Mouse (Mus musculus) cerebellum, adult 8-10 months (tissue): ENCODE results near the gene Cstf3.
"Not testable (repeated sequence)": the region's sequence is repeated elsewhere in the genome, so short reads cannot be mapped to it uniquely, and the experiment has no call there.

Experiments used
- DNase-seq: peaks from one replicate; pipeline ENCODE4 v3.0.0; 2022

Cstf3 gene

DNA sequence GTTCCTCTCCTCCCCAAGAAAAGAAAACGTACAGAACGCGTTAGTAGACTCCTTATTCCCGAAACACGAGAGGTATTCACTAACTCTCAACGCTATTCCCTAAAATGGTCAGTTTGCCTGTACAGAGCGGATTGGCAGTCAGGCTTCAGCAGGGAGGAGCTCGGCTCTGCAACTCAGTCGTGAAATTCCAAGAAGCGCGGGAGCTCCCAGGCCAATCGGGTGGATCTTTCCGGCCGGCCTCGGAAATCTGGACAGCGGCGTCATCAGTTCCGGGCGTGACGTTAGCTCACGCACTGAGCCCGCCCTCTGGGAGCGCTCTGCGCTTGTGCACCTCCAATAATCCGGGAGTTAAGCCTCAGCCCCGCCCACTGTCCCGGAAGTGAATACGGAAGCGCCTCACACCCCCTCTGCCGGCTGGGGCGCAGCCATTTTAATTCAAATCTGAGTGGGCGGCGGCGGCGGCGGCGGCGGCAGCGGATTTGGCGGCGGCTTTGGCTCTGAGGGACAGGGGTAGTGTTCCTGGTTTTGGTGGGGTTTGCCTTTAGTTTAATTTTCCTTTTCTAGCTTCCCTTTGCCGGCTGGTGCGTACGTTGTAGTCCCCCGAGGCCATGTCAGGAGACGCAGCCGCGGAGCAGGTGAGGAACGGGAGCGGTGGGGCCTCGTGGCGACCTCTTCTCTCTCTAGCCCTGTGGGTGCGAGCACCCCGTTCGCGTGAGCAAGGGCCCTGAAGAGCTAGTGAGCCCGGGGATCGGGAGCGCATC is at the start of gene Cstf3:
Cstf3 (plus strand) TSS at position 456 of the 761 bp plus-strand sequence.
- DNase-seq = peak; percentile 98

DNA sequence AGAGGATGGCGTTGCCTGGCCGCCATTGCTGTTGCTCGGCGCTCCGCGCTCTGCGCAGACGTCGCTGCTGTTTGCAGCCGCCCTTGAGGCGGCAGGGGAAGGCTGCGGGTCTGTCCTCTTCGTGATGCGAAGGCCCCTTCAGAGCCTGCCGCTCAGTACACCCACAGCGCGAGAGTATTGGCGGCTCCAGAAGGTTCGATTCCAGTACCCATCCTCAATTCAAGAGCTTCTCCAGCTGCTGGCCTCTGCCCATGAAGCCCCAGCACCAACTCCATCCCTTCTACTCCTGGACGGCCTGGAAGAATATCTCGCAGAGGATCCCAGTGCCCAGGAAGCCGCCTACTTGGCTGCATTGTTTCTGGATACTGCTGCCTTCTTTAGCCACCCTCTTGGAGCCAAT is 33.6 kb upstream of the Cstf3 start:
- not testable (repeated sequence) for DNase-seq

DNA sequence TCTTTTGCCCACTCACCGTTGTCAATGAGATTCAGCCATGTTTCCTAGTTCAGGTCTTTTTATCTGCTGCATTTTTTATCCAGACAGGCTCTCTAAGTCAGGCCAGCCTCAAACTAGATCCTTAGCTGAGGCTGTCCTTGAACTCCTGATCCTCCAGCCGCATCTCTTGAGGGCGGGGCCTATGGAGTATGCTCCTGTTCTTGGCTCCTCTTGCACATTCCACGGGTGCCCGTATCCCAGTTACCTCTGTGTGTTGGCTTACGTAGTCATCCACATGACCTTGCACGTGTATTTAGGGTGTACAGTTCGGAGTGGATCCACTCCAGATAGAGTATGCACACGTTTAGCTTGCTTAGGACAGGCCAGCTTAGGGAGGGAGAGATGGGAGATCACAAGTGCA is 32.6 kb upstream of the Cstf3 start:
- DNase-seq = no peak

DNA sequence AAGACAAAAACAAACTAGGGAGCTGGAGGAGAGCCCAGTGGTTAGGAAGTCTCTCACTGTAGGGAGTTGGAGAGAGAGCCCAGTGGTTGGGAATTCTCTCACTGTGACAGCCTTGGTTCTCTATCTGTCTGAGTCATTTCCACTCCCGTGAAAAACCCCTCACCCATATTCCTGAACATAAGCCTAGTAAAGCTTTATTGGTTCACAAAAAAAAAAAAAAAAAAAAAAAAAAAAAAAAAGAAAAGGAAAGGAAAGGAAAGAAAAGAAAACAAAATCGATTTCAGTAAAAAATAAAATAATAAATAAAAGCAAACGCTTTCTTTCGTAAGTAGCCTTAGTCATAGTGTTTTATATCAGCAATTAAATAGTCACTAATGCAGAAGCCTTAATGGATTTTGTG is 32.0 kb upstream of the Cstf3 start:
- no peak for DNase-seq

DNA sequence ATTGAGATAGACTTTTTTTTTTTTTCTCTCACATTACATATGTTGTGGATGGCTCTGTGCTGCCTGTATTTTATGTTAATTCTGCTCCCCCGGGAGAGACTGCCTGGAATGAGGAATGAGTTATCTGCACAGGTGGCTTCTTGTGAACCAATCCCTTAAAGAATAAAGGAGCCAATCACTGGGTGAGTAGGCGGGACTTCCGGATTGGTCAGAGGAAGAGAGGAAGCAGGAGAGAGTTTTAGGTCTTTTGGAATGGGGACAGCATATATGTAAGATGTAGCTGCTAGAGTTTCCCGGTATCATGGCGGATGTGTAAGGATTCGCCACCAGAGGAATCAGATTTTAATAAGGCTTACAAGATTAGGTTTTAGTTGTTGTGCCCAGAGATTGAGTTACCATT is 31.4 kb upstream of the Cstf3 start:
- DNase-seq = no peak

DNA sequence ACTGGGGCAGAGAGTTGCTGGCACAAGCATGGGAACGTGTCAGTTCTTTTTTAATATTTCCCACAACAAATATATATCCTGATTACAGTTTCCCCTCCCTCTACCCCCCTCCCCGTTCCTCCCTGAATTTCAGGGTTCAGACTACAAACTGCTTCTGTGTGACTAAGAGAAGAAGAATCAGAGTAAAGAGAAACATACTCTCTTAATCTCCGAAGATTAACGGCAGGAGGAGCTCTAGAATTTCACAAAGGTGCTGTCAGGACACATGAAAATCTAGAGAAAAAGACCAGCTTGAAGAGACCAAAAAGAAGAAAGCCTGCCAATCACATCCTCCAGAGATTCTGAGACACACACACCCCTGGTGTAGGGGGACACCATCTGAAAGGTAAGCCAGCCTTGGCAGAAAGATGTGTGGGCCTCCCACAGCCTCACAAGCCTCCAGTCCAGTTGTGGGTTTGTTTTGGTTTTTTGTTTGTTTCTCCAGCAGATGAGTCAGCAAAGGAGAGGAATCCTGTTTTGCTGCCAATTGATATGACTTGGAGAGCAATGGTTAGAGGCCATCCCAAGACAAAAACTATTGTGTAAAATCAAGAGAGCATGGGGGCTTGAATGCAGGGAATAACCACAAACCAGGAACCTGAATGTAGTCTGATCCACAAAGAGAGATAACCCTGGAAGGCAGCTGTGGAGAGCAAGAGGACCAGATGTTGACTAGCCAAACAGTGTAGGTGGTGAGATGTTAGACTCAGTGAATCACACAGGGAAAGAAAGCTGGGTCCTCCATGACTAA is 30.5 kb upstream of the Cstf3 start:
- no peak for DNase-seq

DNA sequence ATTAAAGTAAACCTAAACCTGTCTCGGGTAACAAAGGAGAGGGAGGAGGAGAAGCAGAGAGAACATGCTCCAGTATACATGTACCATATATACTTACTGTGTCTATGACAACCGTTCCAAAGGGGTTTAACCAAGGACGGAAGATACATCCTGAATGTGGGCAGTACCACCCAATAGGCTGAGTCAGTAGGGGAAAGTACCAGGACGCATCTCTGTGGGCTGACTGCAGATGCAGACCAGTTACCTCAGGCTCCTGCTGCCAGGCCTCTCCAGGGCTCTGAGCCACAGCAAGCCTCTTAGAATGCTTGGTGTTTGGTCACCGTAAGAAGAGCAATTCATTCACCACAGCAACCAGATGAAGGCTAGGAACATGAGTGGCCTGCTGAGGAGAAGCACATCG is 28.9 kb upstream of the Cstf3 start:
- no peak for DNase-seq

DNA sequence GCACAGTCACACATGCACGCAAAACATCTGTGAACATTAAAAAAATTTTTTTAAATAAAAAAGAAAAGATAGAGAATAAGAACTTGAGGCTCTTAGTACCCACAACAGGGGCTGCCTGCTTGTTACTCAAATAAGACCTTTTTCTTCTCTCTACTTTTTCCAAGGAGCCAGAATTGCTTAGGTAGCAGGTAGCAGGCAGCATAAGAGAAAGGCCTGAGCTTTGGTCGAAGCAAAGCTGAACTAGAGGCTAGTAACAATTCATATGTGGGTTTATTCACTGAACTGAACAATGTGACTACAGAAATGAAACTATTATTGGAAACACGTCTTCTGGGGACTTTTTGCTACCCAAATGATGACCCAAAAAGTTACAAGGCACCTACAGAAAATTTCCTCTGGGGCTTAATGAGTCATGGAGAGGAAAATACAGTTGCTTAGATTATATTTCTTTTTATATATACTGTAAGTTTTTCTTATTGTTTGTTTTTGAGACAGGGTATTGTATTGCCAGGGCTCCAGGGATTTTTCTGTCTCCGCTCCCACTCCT is 28.3 kb upstream of the Cstf3 start:
- no peak for DNase-seq

DNA sequence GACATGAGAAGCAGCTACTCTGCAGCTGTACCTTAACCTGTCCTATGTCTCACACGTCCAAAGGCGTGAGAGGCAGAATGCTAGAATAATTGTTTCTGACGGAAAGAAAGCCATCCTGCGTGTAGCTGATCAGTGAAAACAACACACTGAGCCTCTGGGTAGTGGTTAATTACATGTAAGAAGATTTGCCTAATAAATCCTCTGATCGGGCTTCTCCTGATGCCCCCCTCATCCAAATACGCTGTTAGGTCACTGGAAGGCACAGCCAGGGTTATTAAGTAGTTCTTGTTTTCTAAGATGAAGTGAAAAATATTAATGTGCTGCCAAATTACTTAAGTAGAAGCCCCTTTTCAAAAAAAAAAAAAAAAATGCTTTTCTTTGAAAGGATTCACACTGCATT is 18.3 kb upstream of the Cstf3 start:
- DNase-seq = no peak

DNA sequence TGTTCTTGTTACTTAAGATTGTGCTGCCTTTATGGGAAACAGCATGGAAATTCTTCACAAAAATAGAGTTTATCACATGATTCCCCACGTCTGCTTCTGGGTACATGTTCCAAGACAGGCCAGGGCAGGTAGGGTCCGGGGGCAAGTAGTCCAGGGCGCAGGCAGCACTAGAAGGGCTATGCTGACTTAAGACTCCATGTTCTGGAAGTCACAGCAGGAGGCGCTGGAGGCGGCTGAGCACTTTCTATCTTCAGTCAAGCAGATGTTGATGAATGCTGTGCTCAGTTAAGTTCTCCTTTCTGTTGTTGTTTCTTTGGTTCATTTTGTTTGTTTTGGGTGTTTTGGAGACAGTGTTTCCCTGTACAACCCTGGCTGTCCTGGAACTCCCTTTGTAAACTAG is 14.1 kb upstream of the Cstf3 start:
- DNase-seq = no peak

DNA sequence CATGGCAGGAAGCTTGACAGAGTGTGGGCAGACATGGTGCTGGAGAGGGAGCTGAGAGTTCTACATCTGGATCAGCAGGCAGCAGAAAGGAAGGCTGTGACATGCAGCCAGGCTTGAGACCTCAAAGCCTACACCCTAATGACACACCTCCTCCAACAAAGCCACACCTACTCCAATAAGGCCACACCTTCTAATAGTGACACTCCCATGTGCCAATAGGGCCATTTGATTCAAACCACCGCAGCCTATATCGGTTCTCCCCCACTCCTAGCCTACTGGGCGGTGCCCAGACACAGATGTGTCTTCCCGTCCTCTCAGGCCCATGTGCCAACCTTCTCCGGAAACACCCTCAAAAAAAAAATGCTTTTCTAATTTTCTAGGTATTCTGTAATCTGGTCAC is 12.3 kb upstream of the Cstf3 start:
- DNase-seq = no peak

DNA sequence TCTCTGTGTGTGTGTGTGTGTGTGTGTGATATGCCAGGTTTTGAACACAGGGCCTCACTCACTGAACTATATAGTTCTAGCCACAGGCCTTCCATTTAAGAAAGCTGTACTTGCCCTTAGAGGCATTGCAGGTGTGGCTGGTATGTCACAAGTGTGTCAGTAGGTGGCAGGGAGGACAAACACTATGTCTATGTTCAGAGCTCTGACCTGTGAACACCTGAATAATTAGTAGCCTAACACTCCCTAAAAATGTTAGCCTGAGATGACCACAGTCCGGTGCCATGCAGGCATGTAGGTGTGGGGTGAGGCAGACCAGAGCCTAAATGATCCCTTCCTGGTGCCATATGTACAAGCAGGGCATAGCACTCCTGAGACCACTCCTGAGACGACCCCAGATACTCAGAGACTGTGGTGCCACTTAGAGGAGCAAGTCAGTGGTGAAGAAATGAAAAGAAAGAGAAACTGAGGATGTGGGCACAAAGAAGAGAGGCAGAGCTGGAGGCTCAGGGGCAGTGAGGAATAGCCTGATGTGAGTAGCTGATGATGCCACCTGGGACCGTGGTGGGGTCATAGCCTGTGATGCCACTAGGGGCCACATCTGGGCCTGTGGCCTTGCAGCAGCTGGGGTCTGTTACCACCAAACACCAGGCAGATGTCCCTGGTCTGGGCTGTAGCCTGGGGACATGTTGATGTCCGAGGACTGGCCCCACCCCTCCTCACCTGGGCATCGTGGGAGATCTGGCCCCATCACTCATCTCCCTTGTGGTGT is 11.3 kb upstream of the Cstf3 start:
- DNase-seq = no peak

DNA sequence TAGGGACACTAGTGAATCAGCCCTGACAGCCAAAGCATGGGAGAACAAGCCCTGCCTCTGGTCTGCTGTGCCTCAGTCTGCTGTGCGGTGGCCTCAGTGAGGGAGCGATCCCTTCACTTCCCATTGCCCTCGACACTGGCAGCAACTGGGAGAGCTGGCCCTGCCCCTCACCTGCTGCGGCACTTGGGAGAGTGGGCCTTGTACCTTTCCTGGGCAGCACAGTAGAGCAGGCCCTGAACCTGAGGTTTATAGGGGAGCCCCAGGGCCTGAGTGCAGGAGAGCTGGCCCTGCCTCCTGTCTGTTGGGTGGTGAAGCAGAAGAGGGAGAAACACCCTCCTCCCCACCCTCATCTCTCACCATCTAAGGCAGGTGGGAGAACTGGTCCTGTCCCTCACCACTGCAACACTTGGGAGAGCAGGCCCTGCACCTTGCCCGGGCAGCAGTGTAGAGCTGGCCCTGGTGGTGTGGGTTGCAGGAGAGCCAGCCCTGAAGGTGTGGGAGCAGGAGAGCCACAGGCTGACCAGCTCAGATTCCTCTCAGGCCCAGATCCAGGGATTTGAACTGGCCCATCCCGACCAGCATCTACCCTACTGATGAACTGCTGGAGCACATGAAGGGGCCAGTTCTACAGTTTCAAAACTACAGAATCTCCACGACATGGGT is 10.4 kb upstream of the Cstf3 start:
- no peak for DNase-seq

DNA sequence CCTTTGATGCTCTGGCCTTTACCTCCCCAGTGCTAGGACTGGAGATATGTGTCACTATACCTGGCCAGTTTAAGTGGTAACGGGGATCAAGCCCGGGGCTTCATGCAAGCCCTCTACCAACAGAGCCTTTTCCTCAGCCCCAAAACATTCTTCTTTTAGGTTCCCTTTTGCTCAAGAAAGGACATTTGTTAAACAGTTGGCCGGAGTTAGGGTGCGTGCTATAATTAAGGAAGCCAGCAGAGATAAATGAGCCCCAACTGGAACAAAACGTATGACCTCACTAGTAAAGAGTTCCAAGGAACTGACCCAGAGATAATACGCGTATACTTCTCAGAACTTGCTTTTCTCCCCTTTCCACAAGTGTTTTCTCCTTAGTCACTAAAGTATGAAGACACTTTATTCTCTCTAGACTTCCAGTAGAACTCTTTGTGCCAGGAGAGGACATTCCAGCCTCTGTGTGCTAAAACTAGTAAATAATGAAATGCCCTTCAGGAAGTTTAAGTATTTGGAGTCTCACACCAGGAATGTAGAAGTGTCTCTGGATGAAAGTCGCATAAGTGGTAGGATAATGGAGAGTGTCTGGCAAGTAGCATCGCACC is 8.9 kb upstream of the Cstf3 start:
- no peak for DNase-seq

DNA sequence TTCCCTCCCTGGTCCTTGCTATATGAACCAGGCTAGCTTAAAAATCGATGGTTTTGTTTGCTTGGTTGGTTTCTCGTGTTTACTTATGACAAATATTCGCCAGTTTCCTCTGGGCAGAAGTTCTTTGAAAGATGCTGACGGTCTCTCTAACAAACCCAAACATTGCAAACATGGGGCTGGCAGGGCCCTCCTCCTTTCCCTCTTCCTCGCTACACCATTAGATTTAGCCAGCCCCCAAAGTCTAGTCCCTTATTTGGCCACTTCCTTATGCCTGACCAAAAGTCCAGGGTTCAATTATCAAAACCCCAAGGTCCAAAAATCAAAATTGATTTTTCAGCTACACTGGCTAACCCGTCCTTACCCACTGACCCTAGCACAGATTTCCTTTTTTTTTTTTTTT is 7.3 kb upstream of the Cstf3 start:
- no peak for DNase-seq

DNA sequence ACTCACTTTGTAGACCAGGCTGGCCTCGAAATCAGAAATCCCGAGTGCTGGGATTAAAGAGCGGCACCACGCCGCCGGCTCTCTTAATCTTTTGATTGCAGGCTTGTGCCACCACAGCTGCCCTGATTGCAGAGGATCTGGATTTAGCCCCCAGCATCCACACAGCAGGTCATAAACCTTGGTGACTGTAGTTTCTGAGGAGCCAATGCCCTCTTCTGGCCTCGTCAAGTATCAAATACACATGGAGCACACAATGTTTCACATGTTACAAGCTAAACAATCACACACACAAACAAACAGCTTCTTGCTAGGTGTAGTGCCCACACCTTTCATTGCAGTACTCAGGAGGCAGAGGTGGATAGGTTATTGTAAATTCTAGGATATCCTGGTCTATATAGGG is 6.1 kb upstream of the Cstf3 start:
- DNase-seq = no peak

DNA sequence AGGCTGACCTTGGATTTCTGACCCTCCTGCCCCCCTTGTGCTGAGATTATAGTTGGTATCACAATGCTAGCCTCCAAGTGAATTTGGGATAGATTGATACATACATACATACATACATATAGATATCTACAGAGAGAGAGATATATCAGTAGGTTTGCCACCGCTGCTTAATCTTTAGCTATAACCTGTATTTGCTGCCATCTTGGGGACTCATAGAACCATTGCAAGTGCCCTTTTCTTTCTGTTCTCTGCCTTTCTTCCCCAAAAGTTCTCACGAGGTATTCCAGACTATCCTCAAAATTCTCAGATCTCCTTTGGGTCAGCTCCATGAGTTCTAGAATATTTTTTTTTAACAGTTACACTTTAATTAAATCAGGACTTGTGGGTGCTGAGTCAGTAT is 4.7 kb upstream of the Cstf3 start:
- DNase-seq = no peak

DNA sequence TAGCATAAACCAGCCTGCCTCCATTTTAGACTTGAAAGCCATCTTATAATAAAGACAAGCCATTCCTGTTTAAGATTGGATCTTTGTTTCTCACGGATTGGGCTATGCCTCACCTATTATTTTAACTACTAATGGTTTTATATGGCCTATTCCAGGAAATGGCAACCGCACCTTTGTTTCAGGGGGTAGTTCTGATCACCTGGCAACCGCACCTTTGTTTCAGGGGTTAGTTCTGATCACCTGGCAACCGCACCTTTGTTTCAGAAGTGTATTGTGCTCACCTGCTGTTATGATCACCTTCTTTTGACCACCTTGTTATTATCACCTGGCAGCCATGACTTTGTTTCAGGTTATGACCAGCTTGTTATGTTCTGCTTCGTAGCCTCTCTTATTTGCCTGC is 1.8 kb upstream of the Cstf3 start:
- DNase-seq = no peak

DNA sequence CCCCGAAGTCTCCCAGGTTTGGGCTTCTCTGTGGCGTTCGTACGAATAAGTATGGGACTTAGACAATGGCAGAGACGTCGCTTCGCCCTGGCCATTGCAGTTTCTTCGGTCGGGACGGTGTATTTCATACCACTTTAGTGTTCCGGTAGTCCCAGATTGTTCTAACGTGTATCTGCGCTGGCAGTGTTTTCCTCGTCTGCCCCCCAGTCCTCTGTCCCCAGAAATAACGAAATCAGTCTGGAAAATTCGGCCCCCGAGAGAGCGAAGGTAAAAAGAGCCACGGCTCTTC is 450 bp downstream of the Cstf3 start:
- DNase-seq = no peak

DNA sequence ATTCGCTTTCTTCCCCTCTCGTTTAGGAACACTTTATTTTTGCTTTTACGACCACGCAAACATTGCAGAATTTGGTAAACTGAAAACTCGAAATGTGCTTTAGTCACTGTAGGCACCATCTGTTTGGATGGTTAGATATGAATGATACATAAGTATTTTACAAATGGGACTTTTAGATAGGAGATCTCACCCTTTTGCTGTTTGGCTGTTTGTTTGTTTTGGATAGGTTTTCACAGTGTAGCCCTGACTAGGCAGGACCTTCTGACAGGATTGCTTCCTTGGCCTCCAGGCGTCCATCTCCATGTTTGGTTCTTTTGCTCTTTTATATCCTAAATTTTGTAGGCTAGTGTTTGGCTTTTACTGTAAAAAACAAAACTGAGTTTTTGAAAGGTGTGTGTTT is 818 bp downstream of the Cstf3 start:
- DNase-seq = no peak

DNA sequence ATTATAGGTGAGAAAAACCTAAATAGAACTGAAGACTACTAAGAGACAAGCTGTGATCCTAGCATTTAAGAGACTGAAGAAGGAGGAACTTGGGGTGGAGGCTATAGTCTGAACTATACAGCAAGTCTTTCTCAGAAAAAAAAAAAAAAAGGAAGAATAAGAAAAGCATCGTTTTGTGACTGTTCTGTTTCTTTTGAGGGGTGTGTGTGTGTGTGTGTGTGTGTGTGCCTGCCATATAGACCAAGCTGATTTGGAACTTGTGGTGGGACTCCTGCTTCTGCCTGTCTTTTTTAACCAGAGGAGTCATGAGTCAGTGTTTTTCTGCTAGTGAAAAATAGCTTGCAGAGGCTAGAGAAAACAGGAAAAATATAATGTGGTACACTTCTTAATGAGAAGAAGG is 4.7 kb downstream of the Cstf3 start:
- no peak for DNase-seq

DNA sequence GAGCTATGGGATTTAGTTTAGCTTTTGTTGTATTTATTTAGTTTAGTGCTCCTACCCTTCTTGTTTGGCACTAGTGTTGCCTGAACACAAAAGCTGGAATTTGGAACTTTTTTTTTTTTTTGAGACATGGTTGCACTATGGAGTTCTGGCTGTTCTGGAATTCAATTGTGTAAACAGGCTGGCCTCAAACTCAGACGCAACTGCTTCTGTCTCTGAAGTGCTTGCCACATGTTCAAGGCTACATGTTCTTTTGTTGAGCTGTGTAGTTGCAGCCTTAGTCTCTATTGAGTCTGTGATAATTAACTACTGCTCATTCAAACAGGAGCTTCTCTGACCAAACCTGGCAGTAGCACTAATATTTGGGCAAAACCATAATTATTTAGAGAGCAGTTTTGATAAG is 13.1 kb downstream of the Cstf3 start:
- DNase-seq = no peak

DNA sequence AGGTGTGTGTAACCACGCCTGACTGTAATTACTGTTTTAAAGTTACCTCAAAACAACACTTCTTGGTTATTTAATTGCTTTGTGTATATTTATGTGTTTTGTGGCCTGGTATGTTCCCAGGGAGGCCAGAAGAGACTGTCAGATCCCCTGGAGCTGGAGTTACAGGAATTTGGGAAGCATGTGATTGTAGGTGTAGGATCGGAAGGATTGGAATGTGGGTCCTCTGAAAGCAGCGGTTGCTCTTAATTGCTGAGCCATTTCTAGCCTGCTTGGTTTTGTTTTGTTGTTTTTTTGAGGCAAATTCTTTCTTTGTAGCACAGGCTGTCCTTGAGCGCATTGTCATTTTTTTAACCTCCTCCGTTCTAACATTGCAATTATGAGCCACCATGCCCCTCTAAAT is 14.4 kb downstream of the Cstf3 start:
- no peak for DNase-seq
